Mouse (Mus musculus) intestine, postnatal 0 days (tissue): ENCODE measurements at regions not wholly inside any gene's neighbourhood (a gene's known extent, or its start where the extent isn't known, plus 50 kb on each side); places are given as distances from the start of the nearest gene placed in this dataset.

Source experiments
- ATAC-seq: fragments of 200-750 bp; cut with Nextera tagmentation; 2 replicates; pipeline ENCODE4 v1.8.0; 2017; ENCODE audit warnings: mild to moderate bottlenecking, moderate TSS enrichment, moderate library complexity
- H3K27ac ChIP-seq: fragments of 300-500 bp; sonication (generic); 2 replicates; pipeline ENCODE4 v1.5.1; 2014; ENCODE audit warnings: mild to moderate bottlenecking, low read depth, low read length, moderate library complexity
- H3K27me3 ChIP-seq: fragments of 300-500 bp; sonication (generic); replicated peaks from 2 replicates; pipeline ENCODE4 v1.6.1; 2014; ENCODE audit warnings: low read length, mixed read lengths; ENCODE audit not compliant: control insufficient read depth, insufficient read depth
- H3K36me3 ChIP-seq: fragments of 300-500 bp; sonication (generic); 2 replicates; pipeline ENCODE4 v1.6.1; 2014; ENCODE audit warnings: mild to moderate bottlenecking, moderate library complexity; ENCODE audit not compliant: control insufficient read depth, insufficient read depth
- H3K4me1 ChIP-seq: fragments of 300-500 bp; sonication (generic); replicated peaks from 2 replicates; pipeline ENCODE4 v1.6.1; 2014; ENCODE audit warnings: antibody characterized with exemption, low read length, mixed read lengths; ENCODE audit not compliant: control insufficient read depth, insufficient read depth
- H3K4me2 ChIP-seq: fragments of 300-500 bp; sonication (generic); replicated peaks from 2 replicates; pipeline ENCODE4 v1.6.1; 2014; ENCODE audit warnings: low read depth, mild to moderate bottlenecking, moderate library complexity
- H3K4me3 ChIP-seq: fragments of 300-500 bp; sonication (generic); 2 replicates; pipeline ENCODE4 v1.5.1; 2014; ENCODE audit warnings: low read depth, low read length
- H3K9ac ChIP-seq: fragments of 300-500 bp; sonication (generic); 2 replicates; pipeline ENCODE4 v1.6.1; 2014; ENCODE audit warnings: mild to moderate bottlenecking, low read depth, low read length
- H3K9me3 ChIP-seq: fragments of 300-500 bp; sonication (generic); 2 replicates; pipeline ENCODE4 v1.6.1; 2016; ENCODE audit warnings: mixed run types; ENCODE audit not compliant: control insufficient read depth
- CTCF ChIP-seq: sonication (generic); IDR thresholded peaks from 2 replicates; pipeline ENCODE4 v1.5.1; 2016; ENCODE audit warnings: low read depth, mild to moderate bottlenecking, control low read depth, antibody characterized with exemption, moderate library complexity
- WGBS: fragments of 180-500 bp; shearing (Covaris S2); extraction: QIAGEN DNeasy Blood & Tissue Kit; methylation state at CpG from one replicate; pipeline ENCODE4 v1.1.7; 2014; 5-methylcytosine and 5-hydroxymethylcytosine counted together

GRCm38 (mm10) chr4:12775090-12775489 lies 603.3 kb upstream of the Fam92a start:
- 78% methylated on average over 4 of the region's 4 CpGs for WGBS
- Histone ChIP-seq H3K4me3 (no peak overlapping the region), H3K9ac (no peak overlapping the region), H3K27ac (no peak overlapping the region), H3K4me1 (no peaks in the 10 kb centered on the region), H3K27me3 (no peaks in the 10 kb centered on the region), H3K9me3 (no peaks in the 10 kb centered on the region), H3K4me2 (no peak overlapping the region), H3K36me3 (no peaks in the 10 kb centered on the region)
- no peak for ATAC-seq
- TF ChIP-seq CTCF: no peak

- no peak overlapping the region for H3K4me3 ChIP-seq
- no peaks in the 10 kb centered on the region for H3K36me3 ChIP-seq
- no peaks in the 10 kb centered on the region for H3K4me1 ChIP-seq
- H3K9me3 ChIP-seq: no peaks in the 10 kb centered on the region
- TF ChIP-seq CTCF: no peak
- ATAC-seq: no peak
- H3K27ac ChIP-seq: no peak overlapping the region
- no peaks in the 10 kb centered on the region for H3K27me3 ChIP-seq
- 65% methylated on average over 5 of the region's 5 CpGs for WGBS
- no peak overlapping the region for H3K9ac ChIP-seq
- no peak overlapping the region for H3K4me2 ChIP-seq
Measured at GRCm38 (mm10) chr4:12774671-12775070, 602.9 kb upstream of the Fam92a start.

DNA sequence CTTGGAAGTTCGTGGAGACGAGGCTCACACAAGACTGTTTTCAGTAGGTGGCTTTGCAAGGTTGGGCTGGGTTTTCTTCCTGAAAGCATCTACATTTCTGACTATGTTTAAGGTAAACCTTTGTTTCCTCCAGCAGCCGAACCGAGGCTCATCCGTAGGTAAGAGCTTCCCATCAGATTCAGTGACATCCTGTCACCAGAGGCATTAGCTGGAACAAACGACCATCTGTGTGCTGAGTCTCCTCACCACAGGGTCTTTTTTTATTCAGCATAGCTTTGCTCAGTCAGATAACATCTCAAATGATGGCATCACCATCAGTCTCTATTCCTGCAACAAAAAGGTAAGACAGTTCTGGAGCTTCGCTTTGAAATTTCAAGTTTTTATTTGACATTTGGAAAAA lies 601.4 kb upstream of the Fam92a start:
- no peak overlapping the region for H3K27ac ChIP-seq
- no peaks in the 10 kb centered on the region for H3K27me3 ChIP-seq
- no peaks in the 10 kb centered on the region for H3K36me3 ChIP-seq
- WGBS: 55% methylated on average over 7 of the region's 7 CpGs
- H3K9ac ChIP-seq: no peak overlapping the region
- no peak for ATAC-seq
- H3K9me3 ChIP-seq: no peaks in the 10 kb centered on the region
- no peak overlapping the region for H3K4me3 ChIP-seq
- no peak overlapping the region for H3K4me2 ChIP-seq
- H3K4me1 ChIP-seq: no peaks in the 10 kb centered on the region
- TF ChIP-seq CTCF: no peak

DNA sequence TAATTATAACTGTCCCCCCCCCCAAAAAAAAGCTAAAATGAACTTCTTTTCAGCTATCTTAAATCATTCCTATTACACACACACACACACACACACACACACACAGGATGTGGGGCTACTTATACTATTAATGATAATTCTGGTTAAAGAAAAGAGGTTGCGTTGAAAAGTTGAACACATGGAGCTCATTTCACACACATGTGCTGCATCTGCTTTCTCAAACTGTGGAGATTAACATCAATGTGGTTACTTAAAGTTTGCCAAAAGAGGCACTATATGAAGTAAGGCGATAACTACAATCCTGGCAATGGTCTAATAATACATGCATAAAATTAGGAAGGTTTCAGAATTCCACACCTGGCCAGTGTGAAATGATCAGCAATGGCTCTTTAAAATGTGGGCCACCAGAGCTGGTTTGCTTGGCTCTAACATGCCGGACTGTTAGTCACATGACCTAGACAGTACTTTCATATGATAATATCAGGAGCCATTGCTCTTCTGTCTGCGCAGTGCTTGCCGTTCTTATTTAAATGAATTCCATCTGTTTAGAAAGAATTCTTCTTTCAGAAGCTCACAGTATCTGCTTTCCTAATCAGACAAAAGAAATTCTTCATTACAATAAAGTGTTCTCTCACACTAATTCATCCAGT lies 598.4 kb upstream of the Fam92a start:
- no peak for ATAC-seq
- H3K27ac ChIP-seq: no peak overlapping the region
- no peak overlapping the region for H3K4me2 ChIP-seq
- no peaks in the 10 kb centered on the region for H3K27me3 ChIP-seq
- H3K4me3 ChIP-seq: no peak overlapping the region
- no peaks in the 10 kb centered on the region for H3K9me3 ChIP-seq
- no peaks in the 10 kb centered on the region for H3K36me3 ChIP-seq
- WGBS: 87% methylated on average over 5 of the region's 5 CpGs
- 0 out of 2 replicates have a peak, but pooled peaks cover 3% of the 10 kb centered on the region for H3K4me1 ChIP-seq
- no peak for TF ChIP-seq CTCF
- no peak overlapping the region for H3K9ac ChIP-seq

- Histone ChIP-seq H3K27ac (no peak overlapping the region), H3K4me1 (0 out of 2 replicates have a peak, but pooled peaks cover 3% of the 10 kb centered on the region), H3K4me3 (no peak overlapping the region), H3K36me3 (no peaks in the 10 kb centered on the region), H3K4me2 (no peak overlapping the region), H3K9me3 (no peaks in the 10 kb centered on the region), H3K27me3 (no peaks in the 10 kb centered on the region), H3K9ac (no peak overlapping the region)
- ATAC-seq: no peak
- TF ChIP-seq CTCF: no peak
Measured at GRCm38 (mm10) chr4:12769092-12769491, 597.3 kb upstream of the Fam92a start.

DNA sequence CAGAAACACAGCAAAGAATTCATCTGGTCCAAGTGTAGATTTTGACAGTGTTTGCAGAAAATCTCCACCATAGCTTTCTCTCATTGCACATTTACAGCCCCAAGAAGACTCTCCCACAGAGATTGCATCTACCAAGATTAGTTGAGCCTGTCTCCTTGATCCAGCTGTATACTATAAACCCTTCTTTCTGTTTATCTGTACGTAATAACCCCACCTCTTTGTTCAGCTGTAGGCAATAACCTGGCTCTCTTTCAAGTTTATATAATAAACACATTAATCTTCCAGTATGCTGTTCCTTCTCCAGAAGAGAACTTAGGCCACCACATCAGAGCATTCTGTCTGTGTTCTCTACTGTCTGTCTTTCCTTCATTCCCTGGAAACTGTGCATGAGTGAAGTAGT lies 594.9 kb upstream of the Fam92a start:
- ATAC-seq: no peak
- Histone ChIP-seq H3K4me3 (no peak overlapping the region), H3K9me3 (no peaks in the 10 kb centered on the region), H3K27ac (no peak overlapping the region), H3K4me2 (no peak overlapping the region), H3K4me1 (0 out of 2 replicates have a peak, but pooled peaks cover 3% of the 10 kb centered on the region), H3K27me3 (no peaks in the 10 kb centered on the region), H3K36me3 (no peaks in the 10 kb centered on the region), H3K9ac (no peak overlapping the region)
- no peak for TF ChIP-seq CTCF
- 5% methylated on average over 1 of the region's 1 CpGs for WGBS

DNA sequence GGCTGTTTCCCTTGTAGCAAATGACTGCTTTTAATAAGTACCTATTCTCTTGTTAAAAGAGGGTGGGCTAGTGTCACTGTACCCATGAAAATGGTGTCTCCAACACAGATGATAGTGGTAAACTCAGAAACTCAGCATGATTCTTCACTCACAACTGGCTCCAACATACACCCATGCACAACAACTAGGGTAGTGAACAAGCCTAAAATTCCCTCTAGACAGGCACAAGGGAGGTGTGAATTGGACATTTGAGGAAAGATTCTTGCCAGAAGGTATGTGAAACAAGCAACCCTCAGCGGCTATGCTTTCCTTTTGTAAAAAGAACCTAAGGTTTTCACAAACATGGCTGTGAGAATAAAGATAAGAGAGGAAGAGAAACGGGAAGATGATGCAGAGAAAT lies 579.0 kb upstream of the Fam92a start:
- no peaks in the 10 kb centered on the region for H3K27me3 ChIP-seq
- WGBS: 74% methylated on average over 2 of the region's 2 CpGs
- ATAC-seq: no peak
- H3K27ac ChIP-seq: no peak overlapping the region
- no peaks in the 10 kb centered on the region for H3K4me1 ChIP-seq
- no peaks in the 10 kb centered on the region for H3K36me3 ChIP-seq
- no peak overlapping the region for H3K4me3 ChIP-seq
- H3K9me3 ChIP-seq: no peaks in the 10 kb centered on the region
- TF ChIP-seq CTCF: no peak
- no peak overlapping the region for H3K9ac ChIP-seq
- H3K4me2 ChIP-seq: no peak overlapping the region
